Mouse (Mus musculus) small intestine, adult 2 months (tissue): ENCODE data around the gene Apobec1. TPM values are rescaled to one million over a fixed set of nuclear protein-coding genes. Genes with fewer than 3 reads are reported as not detected.
"Not testable (repeated sequence)": the region's sequence is repeated elsewhere in the genome, so short reads cannot be mapped to it uniquely, and the experiment has no call there.

Experiments
- H3K27ac ChIP-seq: fragments of 200-500 bp; 2 replicates; pipeline ENCODE4 v1.5.1; 2012; ENCODE audit warnings: low read depth, low read length, control low read depth, inconsistent platforms; ENCODE audit not compliant: insufficient read depth
- H3K27me3 ChIP-seq: fragments of 200-500 bp; 2 replicates; pipeline ENCODE4 v1.6.1; 2012; ENCODE audit warnings: mild to moderate bottlenecking, moderate library complexity, low read length, inconsistent platforms; ENCODE audit not compliant: control insufficient read depth, insufficient read depth
- H3K36me3 ChIP-seq: fragments of 200-500 bp; 2 replicates; pipeline ENCODE4 v1.6.1; 2012; ENCODE audit warnings: mild to moderate bottlenecking, low read length, control low read depth, inconsistent platforms; ENCODE audit not compliant: control insufficient read depth, insufficient read depth
- H3K4me1 ChIP-seq: fragments of 200-500 bp; 2 replicates; pipeline ENCODE4 v1.6.1; 2012; ENCODE audit warnings: low read length, inconsistent platforms, mixed read lengths; ENCODE audit not compliant: control insufficient read depth, insufficient read depth, insufficient read length
- H3K4me3 ChIP-seq: fragments of 200-500 bp; 2 replicates; pipeline ENCODE4 v1.5.1; 2012; ENCODE audit warnings: low read depth, mild to moderate bottlenecking, control low read depth, inconsistent platforms, low read length, moderate library complexity
- CTCF ChIP-seq: fragments of 200-500 bp; IDR thresholded peaks from 2 replicates; pipeline ENCODE4 v1.5.1; 2012; ENCODE audit warnings: low read depth, mild to moderate bottlenecking, control low read depth, inconsistent platforms, low read length, moderate library complexity, mixed read lengths; ENCODE audit not compliant: insufficient replicate concordance, insufficient read length; ENCODE audit errors: extremely low read depth
- POLR2A ChIP-seq: fragments of 200-500 bp; IDR thresholded peaks from 2 replicates; pipeline ENCODE4 v1.6.1; 2012; ENCODE audit warnings: low read depth, mild to moderate bottlenecking, control low read depth, inconsistent platforms, low read length, moderate library complexity
- WGBS: fragments of 180-500 bp; shearing (Covaris S2); methylation state at CpG from one replicate; pipeline ENCODE4 v1.1.7; 2018; 5-methylcytosine and 5-hydroxymethylcytosine counted together
- polyA plus RNA-seq: library from polyadenylated mRNA; depleted of rRNA; stranded (reverse); fragments of >200 nt; gene quantifications from 2 replicates; pipeline ENCODE4 v1.2.3, GENCODE M21; 2012

The Apobec1 gene
- polyA plus RNA-seq, 1 experiment: 15.2 TPM

- no peaks in the 10 kb centered on the region for H3K36me3 ChIP-seq
- peaks cover 2% of the 10 kb centered on the region; the same call in 1 of the 2 replicates for H3K27me3 ChIP-seq
- TF ChIP-seq POLR2A (no peak), CTCF (no peak)
- WGBS: 86% methylated on average over 1 of the region's 1 CpGs
- H3K27ac ChIP-seq: no peak overlapping the region
- H3K4me3 ChIP-seq: no peak overlapping the region
- H3K4me1 ChIP-seq: no peaks in the 10 kb centered on the region
Observed at GRCm38 (mm10) chr6:122544672-122545071, 57.6 kb downstream of the Apobec1 start.

GRCm38 (mm10) chr6:122543574-122543973 is 58.7 kb downstream of the Apobec1 start:
- peaks cover 2% of the 10 kb centered on the region; the same call in 1 of the 2 replicates for H3K27me3 ChIP-seq
- H3K36me3 ChIP-seq: no peaks in the 10 kb centered on the region
- H3K27ac ChIP-seq: no peak overlapping the region
- H3K4me1 ChIP-seq: no peaks in the 10 kb centered on the region
- no peak overlapping the region for H3K4me3 ChIP-seq
- TF ChIP-seq CTCF (no peak), POLR2A (no peak)
- WGBS: 73% methylated on average over 5 of the region's 5 CpGs

- not testable (repeated sequence) for H3K4me1 ChIP-seq, H3K4me3 ChIP-seq, H3K27me3 ChIP-seq, H3K36me3 ChIP-seq, H3K27ac ChIP-seq
- WGBS: 71% methylated on average over 5 of the region's 5 CpGs
Observed at GRCm38 (mm10) chr6:122542459-122542858, 59.8 kb downstream of the Apobec1 start.

- WGBS: 90% methylated on average over 9 of the region's 9 CpGs
- TF ChIP-seq CTCF (no peak), POLR2A (no peak)
- H3K36me3 ChIP-seq: no peaks in the 10 kb centered on the region
- no peak overlapping the region for H3K4me3 ChIP-seq
- H3K27me3 ChIP-seq: peaks cover 2% of the 10 kb centered on the region; the same call in 1 of the 2 replicates
- no peaks in the 10 kb centered on the region for H3K4me1 ChIP-seq
- no peak overlapping the region for H3K27ac ChIP-seq
Observed at GRCm38 (mm10) chr6:122539564-122539963, 62.7 kb downstream of the Apobec1 start.

- H3K27me3 ChIP-seq: no peaks in the 10 kb centered on the region
Observed at GRCm38 (mm10) chr6:122534032-122534431, 68.2 kb downstream of the Apobec1 start.

GRCm38 (mm10) chr6:122532883-122533302 is 69.4 kb downstream of the Apobec1 start:
- Histone ChIP-seq H3K4me1 (no peaks in the 10 kb centered on the region), H3K27me3 (no peaks in the 10 kb centered on the region), H3K4me3 (no peak overlapping the region), H3K27ac (no peak overlapping the region), H3K36me3 (no peaks in the 10 kb centered on the region)
- 6% methylated on average over 4 of the region's 4 CpGs for WGBS
- no peak for TF ChIP-seq CTCF
- no peak for TF ChIP-seq POLR2A

More at GRCm38 (mm10) chr6:122534032-122534431, 68.2 kb downstream of the Apobec1 start:
- TF ChIP-seq POLR2A (no peak), CTCF (no peak)
- 25% methylated on average over 3 of the region's 3 CpGs for WGBS
- H3K4me1 ChIP-seq: no peaks in the 10 kb centered on the region
- no peaks in the 10 kb centered on the region for H3K36me3 ChIP-seq
- no peak overlapping the region for H3K27ac ChIP-seq
- H3K4me3 ChIP-seq: no peak overlapping the region

- Histone ChIP-seq H3K4me1 (no peaks in the 10 kb centered on the region), H3K27me3 (no peaks in the 10 kb centered on the region), H3K27ac (no peak overlapping the region), H3K36me3 (no peaks in the 10 kb centered on the region), H3K4me3 (no peak overlapping the region)
- 65% methylated on average over 8 of the region's 8 CpGs for WGBS
- no peak for TF ChIP-seq POLR2A
Observed at GRCm38 (mm10) chr6:122531466-122532174, 70.6 kb downstream of the Apobec1 start.
